Mouse (Mus musculus) heart, embryonic 15.5 days (tissue): ENCODE measurements around the gene Syn3. TPM values are rescaled to one million over a fixed set of nuclear protein-coding genes. Genes with fewer than 3 reads are reported as not detected.

ENCODE experiments used
- ATAC-seq: fragments of 200-750 bp; cut with Nextera tagmentation; replicated peaks from 2 replicates; pipeline ENCODE4 v1.8.0; 2017; ENCODE audit warnings: low read depth, moderate TSS enrichment; ENCODE audit not compliant: insufficient number of reproducible peaks, insufficient read depth, low FRiP score
- H3K27ac ChIP-seq: fragments of 300-500 bp; sonication (generic); 2 replicates; pipeline ENCODE4 v1.5.1; 2015; ENCODE audit warnings: mild to moderate bottlenecking, inconsistent platforms
- H3K27me3 ChIP-seq: fragments of 300-500 bp; sonication (generic); 2 replicates; pipeline ENCODE4 v1.6.1; 2015; ENCODE audit warnings: inconsistent platforms
- H3K36me3 ChIP-seq: fragments of 300-500 bp; sonication (generic); 2 replicates; pipeline ENCODE4 v1.6.1; 2015; ENCODE audit warnings: mild to moderate bottlenecking, inconsistent platforms
- H3K4me1 ChIP-seq: fragments of 300-500 bp; sonication (generic); replicated peaks from 2 replicates; pipeline ENCODE4 v1.6.1; 2015; ENCODE audit warnings: inconsistent platforms
- H3K4me2 ChIP-seq: fragments of 300-500 bp; sonication (generic); 2 replicates; pipeline ENCODE4 v1.6.1; 2015; ENCODE audit warnings: inconsistent platforms, mild to moderate bottlenecking, moderate library complexity
- H3K4me3 ChIP-seq: fragments of 300-500 bp; sonication (generic); 2 replicates; pipeline ENCODE4 v1.5.1; 2015; ENCODE audit warnings: mild to moderate bottlenecking, inconsistent platforms
- H3K9ac ChIP-seq: fragments of 300-500 bp; sonication (generic); 2 replicates; pipeline ENCODE4 v1.6.1; 2015; ENCODE audit warnings: mild to moderate bottlenecking, inconsistent platforms
- H3K9me3 ChIP-seq: fragments of 300-500 bp; sonication (generic); replicated peaks from 2 replicates; pipeline ENCODE4 v1.6.1; 2016; ENCODE audit warnings: inconsistent platforms
- WGBS: fragments of 180-500 bp; shearing (Covaris S2); methylation state at CpG from one replicate; pipeline ENCODE4 v1.1.7; 2015; ENCODE audit warnings: mixed read lengths; 5-methylcytosine and 5-hydroxymethylcytosine counted together
- polyA plus RNA-seq: library from polyadenylated mRNA; unstranded; fragments of >200 nt; fragmentation: Nextera tagmentation; extraction: Ambion mirVana; gene quantifications from 2 replicates; pipeline ENCODE4 v1.2.1, GENCODE M21; 2015

Syn3 gene
- polyA plus RNA-seq, 1 experiment from 2014 or later = 0.82 TPM

DNA sequence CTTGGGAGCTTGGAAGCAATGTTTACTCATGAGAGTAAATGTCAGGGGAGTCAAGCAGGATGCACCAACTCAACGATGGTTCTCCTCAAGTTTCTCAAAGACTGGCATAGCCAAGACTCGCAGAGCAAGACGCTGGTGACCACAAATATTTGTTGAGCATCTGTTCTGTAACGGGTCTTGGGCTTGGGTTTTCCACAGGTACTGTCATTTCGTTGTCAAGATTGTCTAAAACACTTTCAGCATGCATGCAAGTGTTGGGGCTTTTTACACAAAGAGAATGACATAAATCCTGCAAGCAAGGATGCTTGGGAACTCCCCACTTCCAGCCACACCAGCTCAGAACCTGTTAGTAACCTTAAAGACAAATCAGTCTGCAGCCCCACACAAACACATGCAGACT lies 10.2 kb downstream of the Syn3 start:
- WGBS = 67% methylated on average over 5 of the region's 5 CpGs
- ATAC-seq = no peak

DNA sequence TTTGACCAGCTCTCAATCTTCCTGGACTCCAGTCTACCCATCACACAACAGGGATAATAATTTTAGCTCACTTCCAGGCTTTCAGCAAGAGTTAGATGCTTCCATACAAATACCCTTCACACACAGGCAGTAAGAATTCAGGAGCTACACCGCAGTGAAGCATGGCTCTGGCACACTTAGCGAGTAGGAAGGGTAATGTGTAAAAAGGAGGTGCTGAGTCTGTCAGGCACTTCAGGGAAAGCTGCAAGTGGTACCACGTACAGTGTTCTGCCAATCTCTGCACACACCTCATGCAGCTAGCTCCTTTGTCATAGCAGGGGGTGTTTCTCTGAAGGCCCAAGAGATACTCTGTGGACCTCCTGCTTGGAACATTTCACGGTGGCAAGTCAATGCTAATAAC lies 12.7 kb downstream of the Syn3 start:
- no peaks in the 10 kb centered on the region for H3K36me3 ChIP-seq
- WGBS = 70% methylated on average over 4 of the region's 4 CpGs
- ATAC-seq = no peak

More for the DNA sequence above, 10.2 kb downstream of the Syn3 start:
- H3K9me3 ChIP-seq = no peaks in the 10 kb centered on the region
- no peak overlapping the region for H3K4me3 ChIP-seq
- H3K4me1 ChIP-seq = no peaks in the 10 kb centered on the region
- H3K27me3 ChIP-seq = no peaks in the 10 kb centered on the region
- H3K36me3 ChIP-seq = no peaks in the 10 kb centered on the region
- H3K4me2 ChIP-seq = no peak overlapping the region
- H3K9ac ChIP-seq = no peak overlapping the region
- no peak overlapping the region for H3K27ac ChIP-seq

DNA sequence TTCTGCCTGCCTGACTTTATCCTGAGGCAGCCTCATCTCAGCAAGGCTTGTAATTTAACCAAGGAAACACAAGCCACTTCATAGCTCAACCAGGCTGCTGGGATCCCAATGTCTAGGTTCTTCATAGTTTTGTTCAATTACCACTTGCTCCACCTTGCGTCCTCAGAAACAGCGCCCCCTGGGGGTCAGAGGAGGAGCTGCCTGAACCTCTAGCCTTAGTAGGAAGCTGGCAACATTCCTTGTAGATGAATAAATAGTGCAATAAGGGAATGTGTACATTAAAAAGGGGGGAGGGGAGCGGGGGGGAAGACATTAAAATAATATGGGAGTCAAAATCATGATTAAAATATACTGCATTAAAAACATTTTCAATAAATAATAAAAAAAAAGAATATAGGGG lies 14.7 kb downstream of the Syn3 start:
- no peak for ATAC-seq
- Histone ChIP-seq H3K4me2 (no peak overlapping the region), H3K9ac (no peak overlapping the region), H3K4me3 (no peak overlapping the region), H3K27me3 (no peaks in the 10 kb centered on the region), H3K9me3 (no peaks in the 10 kb centered on the region), H3K36me3 (no peaks in the 10 kb centered on the region), H3K4me1 (no peaks in the 10 kb centered on the region), H3K27ac (no peak overlapping the region)
- 17% methylated on average over 3 of the region's 3 CpGs for WGBS

More for the DNA sequence above, 12.7 kb downstream of the Syn3 start:
- Histone ChIP-seq H3K9me3 (no peaks in the 10 kb centered on the region), H3K4me1 (no peaks in the 10 kb centered on the region), H3K4me2 (no peak overlapping the region), H3K4me3 (no peak overlapping the region), H3K27me3 (no peaks in the 10 kb centered on the region), H3K9ac (no peak overlapping the region), H3K27ac (no peak overlapping the region)

DNA sequence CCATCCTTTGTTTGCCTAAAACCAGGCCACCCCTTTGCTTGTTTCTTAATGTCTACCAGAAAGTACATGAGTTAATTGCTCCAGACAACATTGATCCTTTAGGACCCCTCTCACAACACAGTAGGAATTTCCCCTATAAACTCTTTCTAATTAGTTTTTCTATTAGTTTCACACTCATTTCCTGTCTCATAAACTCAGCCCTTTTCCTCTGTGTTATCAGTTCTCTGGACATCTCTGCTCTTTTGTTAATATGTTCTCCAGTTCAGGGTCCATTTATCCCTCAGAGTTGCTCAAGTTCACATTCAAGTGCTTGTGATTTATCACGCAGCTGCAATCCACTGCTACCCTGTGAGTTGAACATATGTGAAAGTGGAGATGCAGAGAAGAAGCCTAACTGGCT lies 16.2 kb downstream of the Syn3 start:
- Histone ChIP-seq H3K4me2 (no peak overlapping the region), H3K4me1 (no peaks in the 10 kb centered on the region), H3K27ac (no peak overlapping the region), H3K36me3 (no peaks in the 10 kb centered on the region), H3K9ac (no peak overlapping the region), H3K27me3 (no peaks in the 10 kb centered on the region), H3K4me3 (no peak overlapping the region), H3K9me3 (no peaks in the 10 kb centered on the region)
- no peak for ATAC-seq
- WGBS = 54% methylated on average over 1 of the region's 1 CpGs

DNA sequence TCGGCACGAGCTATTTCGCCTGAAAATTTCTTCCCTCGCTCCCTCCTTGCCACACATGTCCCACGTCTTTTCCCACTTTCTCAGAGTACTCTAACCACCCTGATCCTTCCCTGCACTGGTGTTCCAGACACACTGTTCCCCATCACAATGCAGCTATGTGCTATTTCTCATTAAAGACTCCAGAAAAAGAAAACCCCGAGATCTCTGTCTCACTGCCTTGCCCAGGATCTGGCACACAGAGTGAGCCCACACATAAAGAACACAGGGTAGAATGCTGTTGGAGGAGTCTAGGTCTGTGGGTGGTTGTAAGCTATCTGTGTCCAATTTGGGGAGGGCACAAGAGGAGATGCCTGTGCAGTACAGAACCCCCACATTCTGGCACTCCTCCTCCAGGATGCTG lies 18.0 kb downstream of the Syn3 start:
- no peak overlapping the region for H3K9ac ChIP-seq
- WGBS = 70% methylated on average over 6 of the region's 6 CpGs
- H3K4me1 ChIP-seq = no peaks in the 10 kb centered on the region
- H3K27ac ChIP-seq = no peak overlapping the region
- ATAC-seq = no peak
- no peaks in the 10 kb centered on the region for H3K36me3 ChIP-seq
- H3K4me3 ChIP-seq = no peak overlapping the region
- H3K4me2 ChIP-seq = no peak overlapping the region
- H3K27me3 ChIP-seq = no peaks in the 10 kb centered on the region
- H3K9me3 ChIP-seq = no peaks in the 10 kb centered on the region

DNA sequence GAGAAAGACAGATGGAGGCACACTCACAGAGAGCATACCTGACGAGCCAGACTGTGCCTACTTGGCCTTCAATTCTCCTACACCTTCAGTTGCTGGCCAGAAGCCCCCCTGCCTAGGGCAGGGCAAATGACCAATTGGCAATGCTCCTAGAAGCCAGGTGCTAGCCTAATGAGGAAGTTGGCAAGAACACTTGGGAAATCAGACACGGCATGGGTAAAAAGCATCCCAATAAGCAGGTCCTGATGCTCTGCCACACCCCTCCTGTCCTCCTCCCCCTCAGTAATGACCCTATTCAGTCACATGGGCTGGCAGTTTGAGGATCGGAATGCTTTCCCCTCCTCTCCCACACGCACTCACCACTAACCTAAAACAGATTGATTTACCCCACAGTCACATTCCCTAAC lies 19.0 kb downstream of the Syn3 start:
- Histone ChIP-seq H3K9ac (no peak overlapping the region), H3K4me1 (no peaks in the 10 kb centered on the region), H3K9me3 (no peaks in the 10 kb centered on the region), H3K27me3 (no peaks in the 10 kb centered on the region), H3K27ac (no peak overlapping the region), H3K4me3 (no peak overlapping the region), H3K4me2 (no peak overlapping the region), H3K36me3 (no peaks in the 10 kb centered on the region)
- WGBS = 42% methylated on average over 4 of the region's 4 CpGs
- ATAC-seq = no peak

DNA sequence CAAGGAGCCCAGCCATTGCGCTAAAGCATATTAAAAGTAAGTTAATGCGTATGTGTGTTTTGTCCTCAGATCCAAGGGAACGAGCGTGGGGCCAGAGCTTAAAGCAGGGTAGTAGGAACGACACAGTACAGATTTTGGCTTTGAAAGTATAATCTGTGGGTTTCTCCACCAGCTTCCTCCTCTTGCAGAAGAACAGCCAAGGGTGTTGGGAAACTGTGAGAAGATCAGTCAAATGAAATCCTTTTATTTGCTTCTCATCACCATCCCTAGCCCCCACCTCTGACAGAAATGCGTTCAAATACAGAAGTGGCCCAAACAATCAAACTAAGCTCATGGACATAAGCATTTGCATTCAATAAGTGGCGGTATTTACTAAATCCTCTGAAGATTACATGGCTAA lies 22.0 kb downstream of the Syn3 start:
- no peak overlapping the region for H3K4me2 ChIP-seq
- WGBS = 83% methylated on average over 7 of the region's 7 CpGs
- no peak overlapping the region for H3K4me3 ChIP-seq
- ATAC-seq = no peak
- H3K27me3 ChIP-seq = no peaks in the 10 kb centered on the region
- H3K4me1 ChIP-seq = no peaks in the 10 kb centered on the region
- no peaks in the 10 kb centered on the region for H3K9me3 ChIP-seq
- no peak overlapping the region for H3K9ac ChIP-seq
- no peaks in the 10 kb centered on the region for H3K36me3 ChIP-seq
- no peak overlapping the region for H3K27ac ChIP-seq

DNA sequence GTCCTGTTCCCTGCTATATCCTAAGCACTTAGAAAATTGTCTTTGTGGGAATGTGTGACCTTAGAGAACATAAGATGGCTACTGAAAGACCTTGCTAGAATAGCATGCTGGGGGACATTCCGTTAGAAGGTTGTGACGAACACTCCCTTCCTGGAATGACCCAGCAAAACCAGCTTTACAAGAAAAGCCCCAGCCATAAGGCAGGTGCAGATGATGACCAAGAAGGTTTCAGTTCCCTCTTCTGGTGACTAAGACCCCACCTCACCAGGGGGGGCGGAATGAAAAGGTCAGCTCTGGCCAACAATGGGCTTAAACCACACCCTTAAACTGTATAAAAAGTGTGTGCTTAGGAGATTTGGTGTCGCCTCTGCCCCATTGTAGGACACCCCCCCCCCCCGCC lies 23.4 kb downstream of the Syn3 start:
- no peak overlapping the region for H3K9ac ChIP-seq
- no peak overlapping the region for H3K4me3 ChIP-seq
- no peak overlapping the region for H3K27ac ChIP-seq
- H3K36me3 ChIP-seq = no peaks in the 10 kb centered on the region
- H3K4me1 ChIP-seq = no peaks in the 10 kb centered on the region
- ATAC-seq = no peak
- H3K27me3 ChIP-seq = no peaks in the 10 kb centered on the region
- WGBS = 89% methylated on average over 5 of the region's 5 CpGs
- no peaks in the 10 kb centered on the region for H3K9me3 ChIP-seq
- H3K4me2 ChIP-seq = no peak overlapping the region

DNA sequence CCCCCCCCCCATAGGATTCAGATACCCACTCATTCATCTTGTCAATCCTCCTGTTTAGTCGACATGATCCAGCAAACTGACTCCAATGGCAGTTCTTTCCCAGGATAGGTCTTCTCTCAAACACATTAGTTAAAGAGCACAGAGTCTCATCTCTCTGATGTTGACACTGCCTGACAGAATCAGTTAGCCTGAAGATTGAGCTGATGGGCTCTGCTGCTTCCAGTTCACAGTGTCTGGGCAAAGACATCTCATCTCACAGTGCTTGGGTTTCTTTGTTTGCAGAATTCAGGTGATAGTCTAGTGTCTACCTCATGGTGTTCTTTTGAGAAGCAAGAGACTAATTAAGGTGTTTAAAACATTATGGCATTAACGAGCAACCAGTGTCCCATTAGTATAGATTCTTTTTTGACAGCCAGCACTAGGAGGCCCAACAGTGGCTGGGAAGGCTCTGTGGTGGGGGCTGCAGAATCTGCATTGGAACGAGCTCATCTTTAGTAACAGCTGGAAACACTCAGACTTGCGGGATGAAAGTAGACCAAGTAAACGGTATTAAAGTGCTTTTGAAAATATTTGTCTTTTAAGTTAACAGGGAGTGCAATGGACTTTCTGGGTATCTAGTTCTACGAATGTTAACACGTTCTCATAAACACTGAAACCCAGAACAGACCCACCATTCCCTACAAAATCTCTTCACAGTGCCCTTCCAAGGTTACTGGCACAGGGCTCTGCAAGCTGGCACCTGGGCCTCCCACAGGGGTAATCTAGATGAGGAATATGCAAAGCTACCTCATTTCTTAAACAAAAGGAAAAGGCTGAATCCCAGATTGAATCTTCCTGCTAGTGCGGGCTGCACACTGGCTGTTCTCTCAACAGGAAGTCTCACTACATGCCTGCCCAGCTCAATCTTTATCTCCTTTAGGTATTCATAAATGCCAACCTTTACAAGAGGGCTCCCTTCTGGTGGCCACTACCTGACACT lies 24.2 kb downstream of the Syn3 start:
- WGBS = 54% methylated on average over 8 of the region's 8 CpGs
- H3K9me3 ChIP-seq = no peaks in the 10 kb centered on the region
- H3K27me3 ChIP-seq = no peaks in the 10 kb centered on the region
- ATAC-seq = no peak
- no peaks in the 10 kb centered on the region for H3K4me1 ChIP-seq
- no peak overlapping the region for H3K4me3 ChIP-seq
- no peak overlapping the region for H3K27ac ChIP-seq
- H3K36me3 ChIP-seq = no peaks in the 10 kb centered on the region
- no peak overlapping the region for H3K9ac ChIP-seq
- no peak overlapping the region for H3K4me2 ChIP-seq

DNA sequence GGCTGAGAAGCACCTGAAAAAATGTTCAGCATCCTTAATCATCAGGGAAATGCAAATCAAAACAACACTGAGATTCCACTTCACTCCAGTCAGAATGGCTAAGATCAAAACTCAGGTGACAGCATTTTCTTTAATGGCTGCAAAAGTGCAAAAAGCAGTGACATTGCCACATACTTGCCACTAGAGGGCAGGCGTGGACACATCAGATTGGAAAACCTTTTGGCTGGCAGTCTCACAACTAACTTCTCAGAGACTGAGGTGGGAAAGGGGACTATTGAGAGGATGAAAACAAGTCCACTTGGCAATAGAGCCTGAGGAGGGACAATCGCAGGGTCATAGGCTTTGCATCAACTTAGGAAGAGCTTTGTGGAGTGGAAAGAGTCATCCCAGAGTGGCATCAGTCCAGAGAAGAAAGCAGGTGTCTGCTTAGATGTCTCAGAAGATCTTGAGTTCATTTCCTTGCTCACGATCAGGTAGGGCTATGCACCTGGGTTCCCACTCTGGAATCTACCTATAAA lies 25.0 kb downstream of the Syn3 start:
- Histone ChIP-seq H3K9me3 (no peaks in the 10 kb centered on the region), H3K27me3 (no peaks in the 10 kb centered on the region), H3K4me2 (no peak overlapping the region), H3K9ac (no peak overlapping the region), H3K4me1 (no peaks in the 10 kb centered on the region), H3K4me3 (no peak overlapping the region), H3K27ac (no peak overlapping the region), H3K36me3 (no peaks in the 10 kb centered on the region)
- WGBS = 38% methylated on average over 3 of the region's 3 CpGs
- ATAC-seq = no peak

DNA sequence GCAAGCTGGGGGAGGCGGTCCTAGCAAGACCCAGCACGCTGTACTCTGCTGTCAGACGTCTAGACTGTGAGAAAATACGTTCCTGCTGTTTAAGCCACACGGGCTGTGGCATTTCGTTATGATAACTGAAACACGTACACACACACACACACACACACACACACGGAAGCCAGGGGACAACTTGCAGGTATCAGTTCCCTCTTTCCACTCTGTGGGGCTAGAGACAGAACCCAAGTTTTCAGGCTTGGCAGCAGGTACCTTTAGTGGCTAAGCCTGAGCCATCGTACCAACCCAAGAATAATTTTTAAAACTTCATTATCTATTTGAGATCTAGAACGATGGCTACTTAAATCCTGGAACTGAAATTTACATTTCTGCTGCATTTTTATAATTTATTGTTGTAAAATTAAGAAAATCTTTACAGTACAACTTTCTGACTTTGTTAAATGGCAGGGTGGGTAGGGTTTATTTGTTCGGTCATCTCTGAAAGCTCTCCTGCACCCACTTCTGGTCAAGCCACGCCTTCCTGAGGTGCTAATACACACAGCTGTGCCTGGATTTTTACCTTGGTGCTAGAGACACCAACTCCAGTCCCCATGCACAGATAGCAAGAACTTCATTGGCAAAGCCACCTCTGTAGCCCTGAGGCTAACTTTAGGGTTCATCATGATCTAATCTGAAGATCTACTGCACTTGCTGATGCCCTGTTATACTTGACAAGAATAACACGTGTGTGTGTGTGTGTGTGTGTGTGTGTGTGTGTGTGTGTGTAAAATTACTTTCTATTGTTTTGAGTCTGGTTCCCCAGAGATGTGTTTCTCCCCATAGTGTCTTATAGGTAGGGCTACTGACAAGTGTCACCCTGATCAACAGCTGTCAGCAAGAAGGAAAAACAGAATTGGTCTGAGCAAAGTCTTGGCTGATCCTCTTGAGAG lies 29.8 kb downstream of the Syn3 start:
- Histone ChIP-seq H3K36me3 (no peaks in the 10 kb centered on the region), H3K4me3 (no peak overlapping the region), H3K27ac (no peak overlapping the region), H3K27me3 (no peaks in the 10 kb centered on the region), H3K4me2 (no peak overlapping the region), H3K9ac (no peak overlapping the region), H3K4me1 (no peaks in the 10 kb centered on the region), H3K9me3 (no peaks in the 10 kb centered on the region)
- WGBS = 65% methylated on average over 13 of the region's 13 CpGs
- ATAC-seq = no peak
